8 mouse cellular contexts compared by ENCODE assay signal in the genomic region with DNA sequence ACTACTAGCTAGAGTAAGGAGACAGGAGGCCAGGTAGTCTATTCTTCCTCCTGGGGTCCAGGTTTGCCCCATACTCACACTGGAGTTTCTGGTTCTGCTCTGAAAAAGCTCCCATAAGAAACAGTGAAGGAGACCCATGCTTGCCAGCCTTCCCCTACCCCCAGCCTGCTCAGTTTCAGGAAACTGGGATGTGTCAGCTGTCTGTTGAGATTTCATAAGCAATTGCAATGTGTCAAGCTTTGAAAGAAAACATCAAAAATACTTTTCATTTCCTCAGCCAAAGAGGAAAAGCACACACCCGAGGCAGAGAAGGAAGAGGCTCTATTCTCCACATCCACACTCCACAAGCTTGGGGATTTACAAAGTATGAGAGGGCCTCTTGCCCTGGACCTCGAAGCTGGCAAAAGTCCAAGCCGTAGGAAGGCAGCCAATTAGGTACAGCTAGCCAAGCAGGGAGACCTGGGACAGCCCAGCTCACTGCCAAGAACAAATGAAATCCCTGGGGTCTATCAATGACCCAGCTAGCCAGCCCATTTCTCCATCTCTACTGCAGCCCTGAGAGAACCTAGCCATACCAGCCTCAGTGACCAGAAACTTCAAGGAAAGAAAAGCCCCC. TPM values are rescaled to one million over a fixed set of nuclear protein-coding genes. Genes with fewer than 3 reads are reported as not detected.
A peak's percentile ranks its signal among the peaks of the same experiment; 100 is the strongest.
DNase-seq lines count a peak whose midpoint lies in the region; ATAC-seq lines count a peak whose summit lies in the region.

No protein-coding gene starts in this region.

- DNase-seq in embryonic facial prominence, embryonic 10.5 days (ENCODE audit: low spot score) = no peak
- peak; percentile 42 for DNase-seq in urinary bladder, postnatal 14 days (ENCODE audit: low spot score)
- DNase-seq in urinary bladder, adult 2 months (ENCODE audit: low spot score) = no peak
- peak; percentile 68 for DNase-seq in kidney, adult 11 months
- DNase-seq in lung, postnatal 14 days = peak; percentile 60
- no peak for DNase-seq in c-Kit-positive CD71-positive TER-119-positive erythroid progenitor cells, embryonic 14.5 days (ENCODE audit: low spot score)
- DNase-seq in left cerebral cortex, adult 8-10 months (ENCODE audit: low spot score in 2 of 2) = no peak

- no peak overlapping the region for H3K9ac ChIP-seq in embryonic facial prominence, embryonic 12.5 days

- H3K36me3 ChIP-seq in embryonic facial prominence, embryonic 12.5 days = no peaks in the 10 kb centered on the region
- no peaks in the 10 kb centered on the region for H3K36me3 ChIP-seq in embryonic facial prominence, embryonic 10.5 days (replicated peaks)

- 0 out of 2 replicates have a peak, but pooled peaks have one; percentile 41 for ATAC-seq in embryonic facial prominence, embryonic 12.5 days (ENCODE audit: insufficient number of reproducible peaks, insufficient read depth, low FRiP score, low TSS enrichment)

- 37% methylated on average over 3 of the region's 3 CpGs for WGBS in embryonic facial prominence, embryonic 12.5 days
- 65% methylated on average over 3 of the region's 3 CpGs for WGBS in embryonic facial prominence, embryonic 10.5 days

- H3K27me3 ChIP-seq in embryonic facial prominence, embryonic 12.5 days = 0 out of 2 replicates have a peak, but pooled peaks cover 5% of the 10 kb centered on the region
- peaks cover 14% of the 10 kb centered on the region; the same call in 1 of the 2 replicates for H3K27me3 ChIP-seq in embryonic facial prominence, embryonic 10.5 days (replicated peaks; ENCODE audit: low read depth, poor library complexity, severe bottlenecking)

- peak overlapping the region; percentile 57; the same call in 1 of the 2 replicates for H3K27ac ChIP-seq in embryonic facial prominence, embryonic 12.5 days
- no peak overlapping the region for H3K27ac ChIP-seq in embryonic facial prominence, embryonic 10.5 days (replicated peaks)

- H3K4me2 ChIP-seq in embryonic facial prominence, embryonic 12.5 days (replicated peaks) = no peak overlapping the region

- H3K4me3 ChIP-seq in embryonic facial prominence, embryonic 12.5 days = no peak overlapping the region
- no peak overlapping the region for H3K4me3 ChIP-seq in embryonic facial prominence, embryonic 10.5 days

- H3K4me1 ChIP-seq in embryonic facial prominence, embryonic 12.5 days = peaks cover 12% of the 10 kb centered on the region
- H3K4me1 ChIP-seq in embryonic facial prominence, embryonic 10.5 days = no peaks in the 10 kb centered on the region

- H3K9me3 ChIP-seq in embryonic facial prominence, embryonic 12.5 days = no peaks in the 10 kb centered on the region
- no peaks in the 10 kb centered on the region for H3K9me3 ChIP-seq in embryonic facial prominence, embryonic 10.5 days

RNA-seq across cellular contexts. Expression of gene Mrgbp, which starts 12.0 kb away (rescaled TPM):
- 40.0 and 41.5 TPM in 2 replicates for polyA plus RNA-seq in embryonic facial prominence, embryonic 12.5 days (2016; fragmentation: Nextera tagmentation; extraction: Ambion mirVana)
- polyA plus RNA-seq in embryonic facial prominence, embryonic 10.5 days (2016; fragmentation: Nextera tagmentation; extraction: Ambion mirVana) = 34.6 and 35.1 TPM in 2 replicates
- 21.8 and 27.0 TPM in 2 replicates for polyA plus RNA-seq in urinary bladder, adult 2 months (2012; rRNA removed)
- total RNA-seq in left cerebral cortex, adult 8-10 months (2022) = 10 to 100 TPM; 16.6 to 20.5 (median 18.4) TPM

RNA-seq across cellular contexts. Expression of gene Ogfr, which starts 19.9 kb away (rescaled TPM):
- 97.7 and 104 TPM in 2 replicates for polyA plus RNA-seq in embryonic facial prominence, embryonic 12.5 days (2016; fragmentation: Nextera tagmentation; extraction: Ambion mirVana)
- 104 and 107 TPM in 2 replicates for polyA plus RNA-seq in embryonic facial prominence, embryonic 10.5 days (2016; fragmentation: Nextera tagmentation; extraction: Ambion mirVana)
- 28.2 and 31.9 TPM in 2 replicates for polyA plus RNA-seq in urinary bladder, adult 2 months (2012; rRNA removed)
- total RNA-seq in left cerebral cortex, adult 8-10 months (2022) = 10 to 100 TPM; 29.6 to 34.7 (median 31.8) TPM

RNA-seq across cellular contexts. Expression of gene Col9a3, which starts 28.5 kb away (rescaled TPM):
- 124 and 159 TPM in 2 replicates for polyA plus RNA-seq in embryonic facial prominence, embryonic 12.5 days (2016; fragmentation: Nextera tagmentation; extraction: Ambion mirVana)
- 12.2 and 12.3 TPM in 2 replicates for polyA plus RNA-seq in embryonic facial prominence, embryonic 10.5 days (2016; fragmentation: Nextera tagmentation; extraction: Ambion mirVana)
- 1.5 and 1.7 TPM in 2 replicates for polyA plus RNA-seq in urinary bladder, adult 2 months (2012; rRNA removed)
- 10 to 100 TPM in 2 of 4 experiments, 1 to 10 TPM in 2; 6.0 to 13.1 (median 10.2) TPM for total RNA-seq in left cerebral cortex, adult 8-10 months (2022)

Comparison
In these comparisons a context has a peak if more than half of its experiments do, and no peak if none do; other contexts are left out.
1. DNase-seq: peak in urinary bladder, postnatal 14 days (single experiment), kidney, adult 11 months (single experiment) and lung, postnatal 14 days (single experiment); none in embryonic facial prominence, embryonic 10.5 days (single experiment), urinary bladder, adult 2 months (single experiment), c-Kit-positive CD71-positive TER-119-positive erythroid progenitor cells, embryonic 14.5 days (single experiment) and left cerebral cortex, adult 8-10 months (0 of 2).